Mouse (Mus musculus) hindbrain, postnatal 0 days (tissue): ENCODE measurements at regions not wholly inside any gene's neighbourhood (a gene's known extent, or its start where the extent isn't known, plus 50 kb on each side); places are given as distances from the start of the nearest gene placed in this dataset.
A peak's percentile ranks its signal among the peaks of the same experiment; 100 is the strongest.

ENCODE experiments used
- ATAC-seq: fragments of 200-750 bp; cut with Nextera tagmentation; 2 replicates; pipeline ENCODE4 v1.8.0; 2017; ENCODE audit warnings: mild to moderate bottlenecking, moderate TSS enrichment, moderate library complexity
- DNase-seq: peaks from one replicate; pipeline ENCODE4 v3.0.0-alpha.2; 2015; ENCODE audit warnings: low spot score
- H3K27ac ChIP-seq: fragments of 300-500 bp; sonication (generic); 2 replicates; pipeline ENCODE4 v1.5.1; 2014; ENCODE audit warnings: mild to moderate bottlenecking
- H3K27me3 ChIP-seq: fragments of 300-500 bp; sonication (generic); 2 replicates; pipeline ENCODE4 v1.6.1; 2014; ENCODE audit warnings: low read length, mixed read lengths; ENCODE audit not compliant: insufficient read depth
- H3K36me3 ChIP-seq: fragments of 300-500 bp; sonication (generic); 2 replicates; pipeline ENCODE4 v1.6.1; 2014; ENCODE audit warnings: low read length, mixed read lengths; ENCODE audit not compliant: insufficient read depth
- H3K4me1 ChIP-seq: fragments of 300-500 bp; sonication (generic); 2 replicates; pipeline ENCODE4 v1.6.1; 2014; ENCODE audit warnings: antibody characterized with exemption, low read length, mixed read lengths; ENCODE audit not compliant: insufficient read depth
- H3K4me2 ChIP-seq: fragments of 300-500 bp; sonication (generic); 2 replicates; pipeline ENCODE4 v1.6.1; 2014; ENCODE audit warnings: low read depth, mild to moderate bottlenecking, low read length, moderate library complexity, mixed read lengths
- H3K4me3 ChIP-seq: fragments of 300-500 bp; sonication (generic); 2 replicates; pipeline ENCODE4 v1.5.1; 2014; ENCODE audit warnings: low read length
- H3K9ac ChIP-seq: fragments of 300-500 bp; sonication (generic); replicated peaks from 2 replicates; pipeline ENCODE4 v1.6.1; 2014; ENCODE audit warnings: mild to moderate bottlenecking, low read length, moderate library complexity, mixed read lengths
- H3K9me3 ChIP-seq: fragments of 300-500 bp; sonication (generic); 2 replicates; pipeline ENCODE4 v1.6.1; 2016; ENCODE audit warnings: low read length, mixed read lengths
- CTCF ChIP-seq: IDR thresholded peaks from 2 replicates; pipeline ENCODE4 v1.5.1; 2016; ENCODE audit warnings: antibody characterized with exemption, control low read depth, low read depth
- WGBS: fragments of 180-500 bp; shearing (Covaris S2); extraction: QIAGEN DNeasy Blood & Tissue Kit; methylation state at CpG from one replicate; pipeline ENCODE4 v1.1.7; 2014; 5-methylcytosine and 5-hydroxymethylcytosine counted together

- TF ChIP-seq CTCF: no peak
- 87% methylated on average over 1 of the region's 1 CpGs for whole genome bisulfite sequencing
Observed at GRCm38 (mm10) chr4:71283147-71283546, 474.6 kb downstream of the Gm11232 start.

GRCm38 (mm10) chr4:71279710-71280109, 478.1 kb downstream of the Gm11232 start:
- no peaks in the 10 kb centered on the region for H3K27me3 ChIP-seq
- 97% methylated on average over 1 of the region's 1 CpGs for WGBS
- no peak overlapping the region for H3K9ac ChIP-seq
- H3K4me1 ChIP-seq: no peaks in the 10 kb centered on the region
- H3K36me3 ChIP-seq: no peaks in the 10 kb centered on the region
- H3K27ac ChIP-seq: no peak overlapping the region
- no peak overlapping the region for H3K4me3 ChIP-seq
- TF ChIP-seq CTCF: no peak
- no peaks in the 10 kb centered on the region for H3K9me3 ChIP-seq
- no peak for ATAC-seq
- no peak overlapping the region for H3K4me2 ChIP-seq
- DNase-seq: no peak

More at GRCm38 (mm10) chr4:71283147-71283546, 474.6 kb downstream of the Gm11232 start:
- Histone ChIP-seq H3K9ac (no peak overlapping the region), H3K4me2 (no peak overlapping the region), H3K27ac (no peak overlapping the region), H3K4me1 (no peaks in the 10 kb centered on the region), H3K4me3 (no peak overlapping the region), H3K27me3 (no peaks in the 10 kb centered on the region), H3K9me3 (no peaks in the 10 kb centered on the region), H3K36me3 (no peaks in the 10 kb centered on the region)
- ATAC-seq (no peak), DNase-seq (no peak)

- no peak overlapping the region for H3K4me3 ChIP-seq
- no peak overlapping the region for H3K4me2 ChIP-seq
- ATAC-seq (no peak), DNase-seq (no peak)
- no peak overlapping the region for H3K9ac ChIP-seq
- no peak overlapping the region for H3K27ac ChIP-seq
- H3K4me1 ChIP-seq: no peaks in the 10 kb centered on the region
- TF ChIP-seq CTCF: no peak
- WGBS: 76% methylated on average over 2 of the region's 2 CpGs
- no peaks in the 10 kb centered on the region for H3K9me3 ChIP-seq
- H3K36me3 ChIP-seq: no peaks in the 10 kb centered on the region
- H3K27me3 ChIP-seq: no peaks in the 10 kb centered on the region
Observed at GRCm38 (mm10) chr4:71259897-71260296, 497.9 kb downstream of the Gm11232 start.

GRCm38 (mm10) chr4:71230497-71230872, 527.3 kb downstream of the Gm11232 start:
- Histone ChIP-seq H3K9me3 (no peaks in the 10 kb centered on the region), H3K4me2 (no peak overlapping the region), H3K4me1 (no peaks in the 10 kb centered on the region), H3K27me3 (no peaks in the 10 kb centered on the region), H3K4me3 (no peak overlapping the region), H3K36me3 (no peaks in the 10 kb centered on the region), H3K27ac (0 out of 2 replicates have a peak overlapping the region, but pooled peaks have one; percentile 8), H3K9ac (no peak overlapping the region)
- TF ChIP-seq CTCF: peak; percentile 35
- WGBS: 14% methylated on average over 4 of the region's 4 CpGs
- DNase-seq (peak; percentile 74), ATAC-seq (peak; percentile 84)

- peak overlapping the region; percentile 8; the same call in 1 of the 2 replicates for H3K27ac ChIP-seq
- peak; percentile 26 for DNase-seq
- H3K27me3 ChIP-seq: no peaks in the 10 kb centered on the region
- no peaks in the 10 kb centered on the region for H3K4me1 ChIP-seq
- no peaks in the 10 kb centered on the region for H3K36me3 ChIP-seq
- H3K4me2 ChIP-seq: no peak overlapping the region
- H3K9ac ChIP-seq: no peak overlapping the region
- ATAC-seq: no peak; the same call in 1 of the 2 replicates
- 32% methylated on average over 3 of the region's 3 CpGs for WGBS
- TF ChIP-seq CTCF: no peak
- H3K9me3 ChIP-seq: no peaks in the 10 kb centered on the region
- H3K4me3 ChIP-seq: no peak overlapping the region
Observed at GRCm38 (mm10) chr4:71229796-71230496, 527.8 kb downstream of the Gm11232 start.

- DNase-seq: no peak
- no peak overlapping the region for H3K4me2 ChIP-seq
- no peaks in the 10 kb centered on the region for H3K27me3 ChIP-seq
- ATAC-seq: no peak
- WGBS: 80% methylated on average over 4 of the region's 4 CpGs
- no peaks in the 10 kb centered on the region for H3K4me1 ChIP-seq
- TF ChIP-seq CTCF: no peak
- H3K36me3 ChIP-seq: no peaks in the 10 kb centered on the region
- H3K9me3 ChIP-seq: no peaks in the 10 kb centered on the region
- no peak overlapping the region for H3K9ac ChIP-seq
- no peak overlapping the region for H3K27ac ChIP-seq
- H3K4me3 ChIP-seq: no peak overlapping the region
Observed at GRCm38 (mm10) chr4:71226653-71227052, 531.1 kb downstream of the Gm11232 start.

GRCm38 (mm10) chr4:71218060-71218459, 539.7 kb downstream of the Gm11232 start:
- no peak overlapping the region for H3K27ac ChIP-seq
- H3K36me3 ChIP-seq: no peaks in the 10 kb centered on the region
- WGBS: 85% methylated on average over 3 of the region's 3 CpGs
- no peak for DNase-seq
- no peaks in the 10 kb centered on the region for H3K9me3 ChIP-seq
- no peaks in the 10 kb centered on the region for H3K27me3 ChIP-seq
- ATAC-seq: no peak
- H3K4me2 ChIP-seq: no peak overlapping the region
- no peak for TF ChIP-seq CTCF
- H3K4me3 ChIP-seq: no peak overlapping the region
- no peaks in the 10 kb centered on the region for H3K4me1 ChIP-seq
- no peak overlapping the region for H3K9ac ChIP-seq
